Mouse (Mus musculus) gastrocnemius, adult 8-10 months (tissue): ENCODE measurements around the gene Mmel1. TPM values are rescaled to one million over a fixed set of nuclear protein-coding genes. Genes with fewer than 3 reads are reported as not detected.

Source experiments
- DNase-seq, 2 experiments: peaks; one replicate each; pipeline ENCODE4 v3.0.0; 2022; ENCODE audit warnings: low spot score in 2 of 2
- total RNA-seq, 4 experiments: library from RNA; stranded (reverse); gene quantifications; 2 replicates each; pipeline ENCODE4 v1.2.4; 2022

Gene Mmel1
- not detected for total RNA-seq

DNA sequence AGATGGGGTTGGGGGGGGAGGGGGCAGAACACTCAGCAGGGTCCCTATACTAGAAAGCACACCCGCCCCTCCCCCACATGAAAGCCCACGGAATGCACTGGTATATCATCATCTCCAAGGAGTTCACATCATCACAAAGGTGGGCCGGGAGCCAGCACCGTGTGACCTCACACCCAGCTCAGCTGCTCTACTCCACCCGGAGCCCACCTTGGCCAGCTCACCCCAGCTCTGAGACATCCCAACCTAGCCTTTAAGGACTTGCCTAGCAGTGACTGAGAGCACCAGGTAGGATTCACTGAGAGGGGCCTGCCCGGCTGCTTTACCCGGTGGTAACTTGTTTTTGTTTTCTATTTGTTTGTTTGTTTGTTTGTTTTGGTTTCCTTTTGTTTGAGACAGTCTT is at the start of gene Mmel1:
Gene Mmel1, plus strand, starts transcription at position 146 of the 400 bp plus-strand sequence.
- DNase-seq: no peak

DNA sequence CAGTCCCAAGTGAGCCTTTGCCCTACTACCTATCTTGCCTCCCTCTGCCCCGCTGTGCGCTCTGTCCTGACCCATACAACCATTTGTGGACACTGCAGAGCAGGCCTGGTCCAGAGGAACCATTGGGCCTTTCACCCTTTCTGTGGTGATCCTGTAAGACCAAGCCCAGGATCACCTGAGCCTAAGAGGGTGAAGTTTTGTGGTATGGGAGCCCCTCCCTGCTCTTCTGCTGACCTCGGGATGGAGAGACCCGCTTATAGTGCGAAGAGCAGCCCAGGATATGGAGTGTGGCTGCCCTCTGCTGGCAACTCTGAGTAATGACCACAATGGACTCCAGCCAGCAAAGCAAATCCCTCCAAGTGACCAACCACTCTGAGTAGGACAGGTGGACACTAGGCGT is 43.7 kb upstream of the Mmel1 start:
- DNase-seq: peak; percentile 16 to 17

DNA sequence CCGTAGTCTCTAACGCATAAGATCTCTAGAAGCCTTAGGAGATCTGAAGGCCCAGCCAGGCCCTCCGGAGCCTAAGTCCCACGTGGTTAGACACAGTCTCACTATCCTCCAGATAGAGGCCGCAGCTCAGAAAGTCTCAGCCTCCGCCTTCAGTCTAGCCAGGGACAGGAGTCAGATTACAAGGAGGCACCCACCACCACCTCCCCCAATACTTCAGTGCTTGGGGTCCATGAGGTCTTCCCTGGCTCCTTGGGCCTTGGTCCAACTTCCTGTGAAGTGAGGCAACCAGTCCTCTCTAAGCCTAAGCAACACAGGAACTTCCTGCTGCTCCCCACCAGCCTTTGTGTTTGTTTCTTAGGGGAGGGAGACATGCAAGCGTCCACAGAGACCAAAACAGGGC is 43.2 kb upstream of the Mmel1 start:
- no peak for DNase-seq

GRCm38 (mm10) chr4:154827181-154827580 is 42.2 kb upstream of the Mmel1 start:
- DNase-seq: peak; percentile 24 to 36

DNA sequence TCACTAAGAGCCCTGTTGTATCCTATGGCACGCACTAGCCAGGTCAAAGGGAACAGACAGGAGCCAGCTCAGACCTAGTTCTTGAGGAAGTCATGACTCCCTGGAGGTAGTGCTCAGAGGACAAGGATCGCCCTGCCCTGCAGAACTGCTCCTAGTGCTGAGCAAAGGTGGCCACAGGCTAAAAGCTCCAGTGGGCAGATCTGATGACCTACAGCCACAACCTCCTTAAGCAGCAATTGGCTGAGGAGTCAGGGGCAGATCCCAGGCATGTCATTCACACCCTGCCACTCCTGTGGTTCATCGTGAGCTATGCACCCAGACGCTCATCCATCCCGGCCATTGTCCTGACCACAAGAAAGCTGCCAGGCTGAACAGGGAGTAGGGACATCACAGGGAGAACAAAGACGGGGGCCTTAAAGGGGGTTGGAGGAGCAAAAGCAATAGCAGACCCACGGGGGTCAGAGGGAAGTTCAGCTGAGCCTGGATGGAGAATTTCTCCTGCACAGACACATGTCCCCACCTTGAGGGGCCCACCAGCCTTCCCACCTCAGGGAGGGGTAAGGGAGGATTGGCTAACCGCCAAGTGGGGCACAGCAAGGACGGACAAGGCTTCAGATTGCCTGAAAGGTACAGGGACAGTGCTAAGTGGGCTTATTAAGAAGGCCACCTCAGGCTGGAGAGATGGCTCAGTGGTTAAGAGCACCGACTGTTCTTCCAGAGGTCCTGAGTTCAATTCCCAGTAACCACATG is 41.3 kb upstream of the Mmel1 start:
- no peak for DNase-seq

GRCm38 (mm10) chr4:154831915-154832573 is 37.3 kb upstream of the Mmel1 start:
- no peak for DNase-seq

- DNase-seq: no peak
Measured at GRCm38 (mm10) chr4:154836183-154836915, 33.0 kb upstream of the Mmel1 start.

- peak; percentile 25 to 31 for DNase-seq
Measured at GRCm38 (mm10) chr4:154837170-154837569, 32.2 kb upstream of the Mmel1 start, which contains the start of gene Ttc34. Gene Ttc34 (plus strand): TSS chr4:154837459.

DNA sequence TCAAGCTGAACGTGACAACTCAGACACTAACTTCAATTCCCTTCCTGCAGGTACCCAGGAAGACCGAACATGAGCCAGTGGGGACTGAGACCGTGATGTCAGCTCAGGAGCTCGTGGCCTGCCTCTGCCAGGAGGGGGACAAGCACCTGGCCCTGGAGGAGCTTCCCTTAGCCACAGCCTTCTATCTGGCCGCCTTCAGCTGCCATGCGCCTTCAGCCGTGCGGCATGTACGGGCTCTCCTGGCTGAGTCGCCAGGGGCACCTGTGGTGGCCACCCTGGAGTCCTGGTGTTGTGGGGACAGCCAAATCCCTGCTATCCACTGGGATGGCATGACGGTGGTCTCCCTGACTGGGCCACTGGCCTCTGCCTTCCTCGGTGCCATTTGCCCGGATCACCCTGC is 30.6 kb upstream of the Mmel1 start:
- DNase-seq: no peak

DNA sequence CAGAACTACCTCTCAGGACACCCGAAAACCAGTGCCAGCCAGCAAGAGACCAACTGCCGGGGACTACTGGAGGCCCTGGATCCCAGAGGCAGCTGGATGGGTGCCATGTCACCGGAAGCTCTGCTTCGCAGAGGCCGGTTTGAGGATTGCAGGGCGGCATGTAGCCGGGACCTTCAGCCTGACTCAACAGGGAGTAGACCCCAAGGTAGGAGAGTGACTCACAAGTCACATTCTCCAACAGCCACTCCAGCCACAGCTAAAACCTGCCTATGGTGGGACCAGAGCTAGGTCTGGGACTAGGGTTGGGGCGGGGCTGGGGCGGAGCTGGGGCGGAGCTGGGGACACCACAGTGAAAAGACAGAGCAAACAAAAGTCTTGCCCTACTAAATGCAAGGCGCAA is 30.0 kb upstream of the Mmel1 start:
- no peak for DNase-seq

- no peak for DNase-seq
Measured at GRCm38 (mm10) chr4:154852696-154853095, 16.7 kb upstream of the Mmel1 start.

DNA sequence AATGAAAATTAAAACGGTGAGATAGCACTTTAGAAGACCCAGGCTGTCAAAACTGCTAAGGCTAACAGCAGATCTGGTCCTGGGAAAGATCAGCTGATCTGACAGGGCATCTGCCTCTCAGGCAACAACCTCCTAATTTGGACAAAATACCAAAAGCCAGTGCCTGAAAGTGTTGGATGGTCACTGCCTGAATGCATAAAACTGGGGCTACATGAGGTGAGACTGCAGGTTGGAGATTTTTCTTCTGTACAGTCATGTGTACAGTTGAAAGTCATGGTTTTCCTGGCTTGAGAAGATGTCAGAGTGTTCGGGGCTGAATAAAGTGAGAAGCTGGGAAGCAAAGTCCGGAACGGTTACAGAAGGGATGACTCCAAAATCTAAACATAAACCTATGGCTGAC is 15.5 kb upstream of the Mmel1 start:
- DNase-seq: no peak

GRCm38 (mm10) chr4:154854676-154855345 is 14.6 kb upstream of the Mmel1 start:
- DNase-seq: peak in 1 of 2 experiments; percentile 1

GRCm38 (mm10) chr4:154855721-154856479 is 13.5 kb upstream of the Mmel1 start:
- peak; percentile 39 to 59 for DNase-seq

GRCm38 (mm10) chr4:154856480-154856837 is 12.9 kb upstream of the Mmel1 start:
- no peak for DNase-seq

DNA sequence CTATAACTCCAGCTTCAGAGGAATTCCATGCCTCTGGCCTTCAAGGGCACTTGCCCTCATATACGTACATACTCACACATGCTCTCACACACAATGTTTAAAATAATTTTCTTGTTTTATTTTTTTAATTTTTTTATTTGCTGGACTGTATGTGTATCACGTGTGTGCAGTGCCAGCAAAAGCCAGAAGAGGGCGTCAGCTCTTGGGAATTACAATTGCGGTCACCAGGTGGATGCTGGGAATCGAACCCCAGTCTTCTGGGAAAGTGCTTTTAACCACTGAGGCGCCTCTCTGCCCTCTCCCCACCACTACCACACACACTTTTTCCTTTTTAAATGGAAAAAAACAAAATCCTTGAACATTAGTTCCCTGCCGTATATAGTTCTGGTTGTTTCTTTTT is 12.5 kb upstream of the Mmel1 start:
- DNase-seq: no peak

GRCm38 (mm10) chr4:154857366-154858240 is 11.8 kb upstream of the Mmel1 start:
- peak in 1 of 2 experiments; percentile 1 for DNase-seq

DNA sequence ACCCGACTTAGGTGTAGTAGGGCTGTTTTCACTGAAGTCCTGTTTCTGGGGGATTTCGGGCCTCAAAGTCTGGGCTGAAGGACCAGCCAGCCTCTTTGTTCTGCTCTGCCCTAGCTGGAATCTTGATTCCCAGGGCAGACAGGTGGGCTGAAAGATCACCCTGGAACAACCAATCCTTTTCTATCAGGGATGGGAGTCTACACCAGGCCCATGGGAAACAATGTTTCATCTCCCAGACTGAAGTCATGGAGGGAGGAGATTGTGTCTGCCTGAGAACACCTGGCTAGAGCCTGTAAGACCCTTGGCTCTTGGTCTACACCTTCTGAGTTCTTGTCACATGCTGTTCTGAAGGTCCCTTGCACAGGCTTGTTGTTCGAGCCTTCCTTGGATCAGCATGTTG is 10.8 kb upstream of the Mmel1 start:
- no peak for DNase-seq

DNA sequence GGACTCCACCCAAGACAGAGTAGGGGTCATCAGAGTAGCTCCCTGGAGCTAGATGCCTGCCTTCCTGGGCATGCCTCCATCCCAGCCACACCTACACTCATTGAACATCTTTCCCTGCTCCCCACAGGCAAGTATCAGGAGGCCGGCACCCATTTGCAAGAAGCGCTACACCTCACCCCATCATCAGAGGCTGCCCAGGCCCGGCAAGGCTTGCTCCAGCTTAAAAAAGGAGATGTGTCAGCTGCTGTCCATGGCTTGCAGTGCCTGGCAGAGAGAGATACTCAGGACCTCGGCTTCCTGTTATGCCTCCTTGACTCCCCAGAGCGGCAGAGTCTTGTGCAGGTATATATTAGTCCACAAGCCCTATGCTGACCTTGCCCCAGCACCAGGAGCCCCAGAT is 7.4 kb upstream of the Mmel1 start:
- DNase-seq: no peak

DNA sequence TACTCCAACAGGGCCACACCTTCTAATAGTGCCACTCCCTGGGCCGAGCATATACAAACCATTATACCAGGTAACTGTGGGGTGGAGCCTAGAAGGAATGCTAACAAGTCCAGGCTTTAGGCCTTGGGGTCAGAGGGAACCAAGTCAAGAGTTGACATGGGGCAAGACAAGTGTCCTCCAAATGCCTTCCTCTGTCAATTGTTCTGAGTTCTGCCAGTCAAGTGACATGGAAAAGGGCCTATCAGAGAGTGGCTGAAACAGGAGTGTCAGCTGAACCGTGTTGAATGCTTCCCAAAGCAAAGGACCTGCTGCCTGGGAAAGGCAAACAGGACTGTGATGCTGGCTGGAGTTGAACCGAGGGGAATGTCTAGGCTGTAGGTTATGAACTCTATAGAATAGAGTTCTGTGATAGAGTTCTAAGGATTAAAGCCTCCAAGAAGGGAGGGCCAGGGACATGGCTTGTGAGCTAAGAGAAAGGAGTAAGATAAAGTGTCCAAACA is 5.9 kb upstream of the Mmel1 start:
- DNase-seq: peak in 1 of 2 experiments; percentile 0
